Mouse (Mus musculus): Measurements from ENCODE around the gene Nat14. TPM values are rescaled to one million over a fixed set of nuclear protein-coding genes. Genes with fewer than 3 reads are reported as not detected.

The Nat14 gene
- 10 to 100 TPM in 1 of 2 experiments, 1 to 10 TPM in 1; 6.6 to 10.6 TPM for total RNA-seq (2023)

GRCm38 (mm10) chr7:4921824-4922482 lies at the start of gene Nat14:
Gene Nat14 (plus strand): TSS chr7:4922028.

GRCm38 (mm10) chr7:4876753-4877221 lies 45.0 kb upstream of the Nat14 start, which contains the start of gene Isoc2a:
Gene Isoc2a (plus strand): TSS chr7:4877153.

GRCm38 (mm10) chr7:4906466-4906950 lies 15.3 kb upstream of the Nat14 start, which contains the start of gene Gm36210:
Gene Gm36210 (minus strand): TSS chr7:4906516.

GRCm38 (mm10) chr7:4915007-4915665 lies 6.7 kb upstream of the Nat14 start, which contains the start of gene Zfp628:
Gene Zfp628 (plus strand): TSS chr7:4915217.

GRCm38 (mm10) chr7:4925441-4926381 lies 3.9 kb downstream of the Nat14 start, which contains the start of gene Ssc5d:
Gene Ssc5d (plus strand): TSS chr7:4925785.

GRCm38 (mm10) chr7:4964272-4964671 lies 42.4 kb downstream of the Nat14 start, which contains the start of gene Sbk2:
Gene Sbk2 (minus strand): TSS chr7:4964406.

GRCm38 (mm10) chr7:4971068-4971467 lies 49.2 kb downstream of the Nat14 start, which contains the start of gene Sbk3:
Gene Sbk3 (minus strand): TSS chr7:4971168.

Other genes with a start within 250 kb of the Nat14 start
- gene Hspbp1, start 237.0 kb upstream of the Nat14 start, total RNA-seq (2023), result 10 to 100 TPM; 52.2 to 54.9 TPM
- not detected for gene Brsk1, start 231.4 kb upstream of the Nat14 start, total RNA-seq (2023)
- gene Tmem150b, start 196.8 kb upstream of the Nat14 start, total RNA-seq (2023), result 1 to 10 TPM; 2.9 to 3.5 TPM
- gene Kmt5c, start 181.9 kb upstream of the Nat14 start, total RNA-seq (2023), result 100 to 1,000 TPM; 100 to 105 TPM
- gene Cox6b2, start 168.9 kb upstream of the Nat14 start, total RNA-seq (2023), result 1 to 10 TPM; 2.7 to 6.8 TPM
- not detected for gene Fam71e2, start 150.7 kb upstream of the Nat14 start, total RNA-seq (2023)
- not detected for gene Il11, start 139.2 kb upstream of the Nat14 start, total RNA-seq (2023)
- not detected for gene Tmem190, start 139.1 kb upstream of the Nat14 start, total RNA-seq (2023)
- gene Tmem238, start 132.4 kb upstream of the Nat14 start, total RNA-seq (2023), result 1 to 10 TPM; 2.2 to 3.2 TPM
- 1,000 to 10,000 TPM; 1,616 to 1,738 TPM for gene Rpl28, start 129.2 kb upstream of the Nat14 start, total RNA-seq (2023)
- 100 to 1,000 TPM; 115 to 155 TPM for gene Ube2s, start 109.4 kb upstream of the Nat14 start, total RNA-seq (2023)
- 1 to 10 TPM; 1.5 to 2.2 TPM for gene Shisa7, start 77.3 kb upstream of the Nat14 start, total RNA-seq (2023)
- 10 to 100 TPM in 1 of 2 experiments, 1 to 10 TPM in 1; 8.1 to 13.1 TPM for gene Isoc2b, start 51.8 kb upstream of the Nat14 start, total RNA-seq (2023)
- 10 to 100 TPM; 11.1 to 11.2 TPM for gene Isoc2a, start 44.9 kb upstream of the Nat14 start, total RNA-seq (2023)
- gene Gm36210, start 15.5 kb upstream of the Nat14 start, total RNA-seq (2023), result not detected
- gene Zfp628, start 6.8 kb upstream of the Nat14 start, total RNA-seq (2023), result 10 to 100 TPM; 32.8 to 34.2 TPM
- under 1 TPM in 1 of 2 experiments, not detected in 1; 0.41 TPM for gene Ssc5d, start 3.8 kb downstream of the Nat14 start, total RNA-seq (2023)
- gene Sbk2, start 42.4 kb downstream of the Nat14 start, total RNA-seq (2023), result under 1 TPM; 0.33 to 0.87 TPM
- not detected for gene Sbk3, start 49.1 kb downstream of the Nat14 start, total RNA-seq (2023)
- 10 to 100 TPM; 20.7 to 31.7 TPM for gene Zfp579, start 74.1 kb downstream of the Nat14 start, total RNA-seq (2023)
- gene Zfp524, start 92.4 kb downstream of the Nat14 start, total RNA-seq (2023), result 10 to 100 TPM; 10.5 to 12.3 TPM
- gene Fiz1, start 92.7 kb downstream of the Nat14 start, total RNA-seq (2023), result 10 to 100 TPM; 54.8 to 57.0 TPM
- gene Gm44973, start 93.5 kb downstream of the Nat14 start, total RNA-seq (2023), result not detected
- 10 to 100 TPM; 47.6 to 56.7 TPM for gene Zfp865, start 98.3 kb downstream of the Nat14 start, total RNA-seq (2023)
- gene Ccdc106, start 98.5 kb downstream of the Nat14 start, total RNA-seq (2023), result not detected
- gene 4632433K11Rik, start 112.1 kb downstream of the Nat14 start, total RNA-seq (2023), result not detected
- gene Zfp784, start 116.4 kb downstream of the Nat14 start, total RNA-seq (2023), result 1 to 10 TPM; 5.8 to 7.0 TPM
- gene Zfp580, start 129.5 kb downstream of the Nat14 start, total RNA-seq (2023), result 1 to 10 TPM; 4.0 to 4.5 TPM
- 100 to 1,000 TPM; 521 to 558 TPM for gene U2af2, start 140.1 kb downstream of the Nat14 start, total RNA-seq (2023)
- gene Epn1, start 158.2 kb downstream of the Nat14 start, total RNA-seq (2023), result 100 to 1,000 TPM; 220 to 234 TPM
- not detected for gene Rfpl4, start 194.9 kb downstream of the Nat14 start, total RNA-seq (2023)
- gene Rasl2-9, start 203.9 kb downstream of the Nat14 start, total RNA-seq (2023), result 1 to 10 TPM in 1 of 2 experiments, not detected in 1; 1.1 TPM
- not detected for gene Vmn1r55, start 227.6 kb downstream of the Nat14 start, total RNA-seq (2023)

Measured in B cell, adult 67 days (primary cell).